Mouse (Mus musculus) bone marrow, adult 2 months (tissue): ENCODE results near the gene Nr4a2.

Experiments used
- CTCF ChIP-seq: fragments of 200-500 bp; IDR thresholded peaks from 2 replicates; pipeline ENCODE4 v1.5.1; 2011; ENCODE audit warnings: low read length, control low read depth; ENCODE audit not compliant: control insufficient read depth, insufficient read depth
- POLR2A ChIP-seq: fragments of 200-500 bp; IDR thresholded peaks from 2 replicates; pipeline ENCODE4 v1.6.1; 2011; ENCODE audit warnings: low read depth, mild to moderate bottlenecking, control low read depth, low read length, borderline replicate concordance; ENCODE audit not compliant: control insufficient read depth

DNA sequence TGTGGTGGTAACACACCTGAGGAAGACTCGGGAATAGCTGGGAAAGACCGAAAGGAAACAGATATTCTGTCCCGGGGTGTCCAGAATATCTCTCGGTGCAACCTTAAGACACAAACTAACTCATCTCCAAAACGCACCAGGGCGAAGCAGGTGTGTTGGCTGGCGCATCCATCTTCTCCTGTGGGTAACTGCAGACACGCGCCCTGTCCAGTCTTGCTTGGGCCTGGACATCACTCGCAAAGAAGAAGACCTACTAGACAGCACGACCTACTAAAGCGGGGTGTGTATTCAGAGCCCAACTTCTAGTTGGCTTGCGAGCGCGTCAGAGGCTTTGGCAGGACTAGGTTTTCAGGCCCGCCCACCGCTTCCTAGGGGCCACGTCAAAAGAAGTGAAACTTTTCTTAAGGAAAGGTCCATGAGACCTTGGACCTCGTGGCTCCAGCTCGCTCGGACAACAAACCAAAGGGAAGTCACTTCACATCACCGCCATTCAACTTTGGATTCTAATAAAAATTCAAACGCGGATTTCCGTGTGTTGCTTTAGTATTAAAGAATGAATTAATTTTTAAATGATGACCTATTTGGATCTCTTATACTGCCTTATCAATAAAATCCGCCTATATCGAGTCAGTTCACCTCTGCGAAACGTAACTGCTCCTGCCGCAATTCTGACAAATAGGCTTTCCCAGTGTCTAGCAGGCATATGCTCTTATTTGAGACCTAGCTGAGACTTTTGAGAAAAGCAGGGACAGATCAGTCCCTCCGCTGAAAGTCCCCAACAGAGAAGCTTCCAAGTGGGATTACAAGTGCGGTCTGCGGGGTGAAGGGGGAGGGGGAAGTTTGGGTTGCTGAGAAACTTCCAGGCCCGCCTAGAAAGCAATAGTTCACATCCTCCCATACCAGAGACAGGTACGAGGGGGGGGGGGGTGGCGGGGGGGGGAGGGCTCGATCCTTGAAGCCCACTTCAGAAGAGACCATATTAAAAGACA, 20.7 kb downstream of the Nr4a2 start:
- TF ChIP-seq CTCF (no peak), POLR2A (no peak)
